Mouse (Mus musculus) hindbrain, embryonic 12.5 days (tissue): ENCODE measurements around the gene Usp19. TPM values are rescaled to one million over a fixed set of nuclear protein-coding genes. Genes with fewer than 3 reads are reported as not detected.

Source experiments
- ATAC-seq: fragments of 200-750 bp; cut with Nextera tagmentation; 2 replicates; pipeline ENCODE4 v1.8.0; 2017; ENCODE audit warnings: moderate TSS enrichment; ENCODE audit not compliant: low FRiP score
- H3K27ac ChIP-seq: fragments of 300-500 bp; sonication (generic); 2 replicates; pipeline ENCODE4 v1.5.1; 2016; ENCODE audit warnings: mild to moderate bottlenecking
- H3K27me3 ChIP-seq: fragments of 300-500 bp; sonication (generic); 2 replicates; pipeline ENCODE4 v1.6.1; 2016; ENCODE audit warnings: mild to moderate bottlenecking
- H3K36me3 ChIP-seq: fragments of 300-500 bp; sonication (generic); 2 replicates; pipeline ENCODE4 v1.6.1; 2016; ENCODE audit warnings: mild to moderate bottlenecking
- H3K4me1 ChIP-seq: fragments of 300-500 bp; sonication (generic); 2 replicates; pipeline ENCODE4 v1.6.1; 2016
- H3K4me2 ChIP-seq: fragments of 300-500 bp; sonication (generic); replicated peaks from 2 replicates; pipeline ENCODE4 v1.6.1; 2016; ENCODE audit warnings: mild to moderate bottlenecking
- H3K4me3 ChIP-seq: fragments of 300-500 bp; sonication (generic); 2 replicates; pipeline ENCODE4 v1.5.1; 2016; ENCODE audit warnings: mild to moderate bottlenecking
- H3K9ac ChIP-seq: fragments of 300-500 bp; sonication (generic); 2 replicates; pipeline ENCODE4 v1.6.1; 2016; ENCODE audit warnings: mild to moderate bottlenecking, moderate library complexity
- H3K9me3 ChIP-seq: fragments of 300-500 bp; sonication (generic); replicated peaks from 2 replicates; pipeline ENCODE4 v1.6.1; 2016; ENCODE audit warnings: mild to moderate bottlenecking
- WGBS: fragments of 180-500 bp; shearing (Covaris S2); methylation state at CpG from one replicate; pipeline ENCODE4 v1.1.7; 2016; 5-methylcytosine and 5-hydroxymethylcytosine counted together
- polyA plus RNA-seq: library from polyadenylated mRNA; unstranded; fragments of >200 nt; fragmentation: Nextera tagmentation; extraction: Ambion mirVana; gene quantifications from 2 replicates; pipeline ENCODE4 v1.2.1, GENCODE M21; 2016

Usp19 gene
- polyA plus RNA-seq, 1 experiment from 2014 or later = 112 TPM

DNA sequence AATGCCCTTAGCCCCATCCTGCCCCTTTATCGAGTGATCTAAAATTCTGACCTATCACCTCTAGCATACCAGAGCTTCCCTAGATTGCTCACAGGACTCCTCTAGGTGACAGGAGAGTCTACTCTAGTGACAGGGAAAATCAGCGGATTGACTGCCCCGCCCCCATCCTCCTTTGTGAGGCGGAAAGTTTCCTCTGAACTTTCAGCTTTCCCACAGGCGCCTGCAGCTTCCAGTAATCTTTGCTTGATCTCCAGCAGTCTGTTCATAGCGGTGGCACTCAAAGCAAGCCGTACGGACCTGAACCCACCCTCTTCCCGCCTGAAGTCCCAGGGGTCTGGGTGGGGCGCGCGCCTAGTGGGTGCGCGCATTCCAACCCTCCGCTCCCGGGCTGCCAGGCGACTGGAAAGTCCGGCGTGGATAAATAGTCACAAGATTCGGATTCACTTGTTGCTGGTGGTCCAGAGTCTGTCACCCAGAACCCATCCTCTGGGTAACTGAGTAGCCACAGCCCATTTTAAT is 11.7 kb upstream of the Usp19 start:
- Histone ChIP-seq H3K9ac (0 out of 2 replicates have a peak overlapping the region, but pooled peaks have one; percentile 41), H3K36me3 (0 out of 2 replicates have a peak, but pooled peaks cover 6% of the 10 kb centered on the region), H3K27me3 (no peaks in the 10 kb centered on the region), H3K4me2 (peak overlapping the region; percentile 60), H3K27ac (peak overlapping the region; percentile 70), H3K4me1 (peaks cover 22% of the 10 kb centered on the region), H3K4me3 (peak overlapping the region; percentile 34), H3K9me3 (no peaks in the 10 kb centered on the region)
- peak; percentile 60 for ATAC-seq
- WGBS = under 1% methylated on average over 20 of the region's 20 CpGs

DNA sequence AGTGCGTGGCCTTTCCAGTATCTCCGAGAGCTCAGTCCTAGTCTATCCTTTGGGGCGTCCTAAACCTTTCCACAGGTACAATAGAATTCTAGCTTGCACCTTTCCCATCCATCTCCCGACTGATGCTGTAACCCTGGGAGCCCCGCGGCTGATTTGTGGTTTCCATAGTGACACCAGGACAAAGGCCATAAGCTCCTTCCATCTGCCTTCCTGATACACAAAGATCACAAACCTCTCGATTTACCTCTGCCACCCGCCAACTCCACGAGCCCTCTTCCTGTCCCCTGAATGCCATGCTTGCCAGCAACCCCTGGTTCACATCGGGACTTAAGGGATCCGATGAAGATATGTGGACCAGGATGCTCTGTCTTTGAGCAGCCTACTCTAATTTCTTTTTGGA is 11.2 kb upstream of the Usp19 start:
- no peak overlapping the region for H3K27ac ChIP-seq
- H3K4me2 ChIP-seq = peak overlapping the region; percentile 60
- H3K4me3 ChIP-seq = peak overlapping the region; percentile 34
- no peaks in the 10 kb centered on the region for H3K9me3 ChIP-seq
- no peaks in the 10 kb centered on the region for H3K27me3 ChIP-seq
- peaks cover 22% of the 10 kb centered on the region for H3K4me1 ChIP-seq
- peaks cover 11% of the 10 kb centered on the region for H3K36me3 ChIP-seq
- 34% methylated on average over 11 of the region's 11 CpGs for WGBS
- peak; percentile 35 for ATAC-seq
- H3K9ac ChIP-seq = no peak overlapping the region

DNA sequence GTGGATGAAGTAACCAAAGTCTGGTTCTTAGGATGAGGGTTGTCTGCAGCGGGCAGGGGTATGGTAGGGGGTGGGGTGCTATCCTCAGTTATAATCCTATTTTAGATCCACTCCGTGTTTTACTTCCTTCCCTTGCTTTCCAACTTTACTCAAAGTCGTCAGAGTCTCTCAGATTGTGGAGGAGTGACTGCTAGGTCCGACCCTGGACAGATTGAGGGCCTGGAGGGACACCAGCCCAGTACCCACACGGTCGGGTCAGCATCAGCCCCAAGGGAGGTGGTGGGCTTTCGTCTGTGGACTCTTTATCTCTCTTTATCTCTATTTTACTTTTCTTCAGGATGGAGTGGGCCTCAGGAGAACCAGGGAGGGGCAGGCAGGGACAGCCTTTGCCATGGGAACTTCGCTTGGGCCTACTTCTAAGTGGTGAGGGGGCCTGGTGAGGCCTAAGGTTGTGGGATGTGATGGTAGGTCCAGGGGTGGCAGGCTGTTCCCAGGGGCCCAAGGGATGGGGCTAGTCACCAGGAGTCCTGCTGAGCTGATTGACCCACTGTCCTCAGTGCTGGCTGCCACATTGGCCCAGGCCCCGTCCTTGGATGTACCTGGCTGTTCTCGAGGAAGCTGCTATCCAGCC is 10.6 kb upstream of the Usp19 start, which contains the start of gene Lamb2:
TSS of gene Lamb2 (plus strand) at position 16 of the 631 bp plus-strand sequence.
- H3K9me3 ChIP-seq = no peaks in the 10 kb centered on the region
- peak within 1 kb of the TSS; percentile 34 for H3K4me3 ChIP-seq
- peak within 1 kb of the TSS; percentile 69 for H3K9ac ChIP-seq
- peaks cover 22% of the 10 kb centered on the region for H3K4me1 ChIP-seq
- 14% methylated on average over 10 of the region's 10 CpGs for WGBS
- peaks cover 14% of the 10 kb centered on the region for H3K36me3 ChIP-seq
- H3K27me3 ChIP-seq = no peaks in the 10 kb centered on the region
- ATAC-seq = peak; percentile 35; the same call in 1 of the 2 replicates
- H3K27ac ChIP-seq = peak within 1 kb of the TSS; percentile 70
- H3K4me2 ChIP-seq = peak within 1 kb of the TSS; percentile 60

DNA sequence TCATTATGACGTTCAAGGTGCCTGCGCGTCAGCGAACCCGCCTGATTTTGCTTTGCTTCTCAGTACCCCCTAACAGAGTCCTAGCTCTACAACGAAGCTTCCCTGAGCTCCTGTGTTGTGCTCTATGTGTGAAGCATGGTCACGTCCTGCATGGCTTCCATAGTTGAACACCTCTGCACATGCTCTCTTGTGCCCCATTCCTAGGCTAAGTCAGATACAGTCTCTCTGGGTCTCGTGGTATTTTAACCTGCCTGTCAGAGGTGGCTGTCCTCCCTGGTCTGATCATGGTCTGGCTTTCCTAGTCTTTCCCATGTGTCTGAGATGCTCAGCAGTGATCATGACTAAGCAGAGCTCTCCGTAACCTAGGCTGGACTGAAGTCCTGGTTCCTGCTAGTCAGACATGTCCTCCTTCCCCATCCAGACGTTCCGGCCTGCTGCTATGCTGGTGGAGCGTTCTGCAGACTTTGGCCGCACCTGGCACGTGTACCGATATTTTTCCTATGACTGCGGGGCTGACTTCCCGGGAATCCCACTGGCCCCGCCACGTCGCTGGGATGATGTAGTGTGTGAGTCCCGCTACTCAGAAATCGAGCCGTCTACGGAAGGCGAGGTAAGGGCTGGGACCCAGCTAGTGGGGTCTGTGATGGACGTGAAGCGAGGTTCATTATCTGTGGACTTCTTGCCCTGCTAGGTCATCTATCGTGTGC is 9.4 kb upstream of the Usp19 start:
- no peak overlapping the region for H3K27ac ChIP-seq
- peaks cover 24% of the 10 kb centered on the region for H3K36me3 ChIP-seq
- 93% methylated on average over 28 of the region's 28 CpGs for WGBS
- peak overlapping the region; percentile 60; the same call in 1 of the 2 replicates for H3K4me2 ChIP-seq
- H3K9ac ChIP-seq = no peak overlapping the region
- H3K4me1 ChIP-seq = peaks cover 22% of the 10 kb centered on the region
- H3K27me3 ChIP-seq = no peaks in the 10 kb centered on the region
- no peaks in the 10 kb centered on the region for H3K9me3 ChIP-seq
- no peak for ATAC-seq
- H3K4me3 ChIP-seq = no peak overlapping the region

GRCm38 (mm10) chr9:108481520-108482210 is 8.7 kb upstream of the Usp19 start:
- Histone ChIP-seq H3K4me2 (no peak overlapping the region), H3K27me3 (no peaks in the 10 kb centered on the region), H3K4me3 (no peak overlapping the region), H3K27ac (no peak overlapping the region), H3K36me3 (peaks cover 31% of the 10 kb centered on the region), H3K4me1 (peaks cover 22% of the 10 kb centered on the region), H3K9me3 (no peaks in the 10 kb centered on the region), H3K9ac (no peak overlapping the region)
- no peak for ATAC-seq
- WGBS = 93% methylated on average over 19 of the region's 19 CpGs

DNA sequence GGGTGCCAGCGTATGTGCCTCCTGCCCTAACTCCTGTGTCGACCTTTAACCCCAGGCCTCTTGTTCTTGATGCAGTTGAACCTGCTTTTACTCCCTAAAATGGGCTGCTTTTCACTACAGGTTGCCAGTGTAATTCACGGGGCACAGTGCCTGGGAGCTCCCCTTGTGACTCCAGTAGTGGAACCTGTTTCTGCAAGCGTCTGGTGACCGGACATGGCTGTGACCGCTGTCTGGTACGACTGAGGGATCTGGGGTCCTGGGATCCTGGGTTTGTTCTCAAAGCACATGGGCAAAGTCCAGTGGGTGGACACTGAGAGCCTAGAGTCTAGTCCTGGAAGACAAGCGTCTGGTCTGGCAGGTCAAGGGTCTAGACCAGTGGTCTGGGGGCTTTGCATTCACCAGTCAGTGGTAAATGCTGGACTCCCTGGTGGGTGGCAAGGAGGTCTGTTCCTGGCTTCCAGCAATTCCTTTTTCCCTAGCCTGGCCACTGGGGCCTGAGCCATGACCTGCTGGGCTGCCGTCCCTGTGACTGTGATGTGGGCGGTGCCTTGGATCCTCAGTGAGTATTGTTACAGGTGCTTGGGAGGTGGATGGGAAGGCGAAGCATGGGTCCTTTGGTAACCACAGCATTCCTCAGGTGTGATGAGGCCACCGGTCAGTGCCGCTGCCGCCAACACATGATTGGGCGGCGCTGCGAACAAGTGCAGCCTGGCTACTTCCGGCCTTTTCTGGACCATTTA is 7.2 kb upstream of the Usp19 start:
- Histone ChIP-seq H3K27me3 (no peaks in the 10 kb centered on the region), H3K4me2 (no peak overlapping the region), H3K9me3 (no peaks in the 10 kb centered on the region), H3K36me3 (peaks cover 44% of the 10 kb centered on the region), H3K4me3 (no peak overlapping the region), H3K27ac (no peak overlapping the region), H3K9ac (no peak overlapping the region), H3K4me1 (peaks cover 22% of the 10 kb centered on the region)
- WGBS = 92% methylated on average over 18 of the region's 18 CpGs
- ATAC-seq = no peak

- H3K9me3 ChIP-seq = no peaks in the 10 kb centered on the region
- no peaks in the 10 kb centered on the region for H3K27me3 ChIP-seq
- no peak overlapping the region for H3K9ac ChIP-seq
- 95% methylated on average over 15 of the region's 15 CpGs for WGBS
- H3K4me1 ChIP-seq = peaks cover 16% of the 10 kb centered on the region
- H3K36me3 ChIP-seq = peaks cover 52% of the 10 kb centered on the region
- H3K4me3 ChIP-seq = no peak overlapping the region
- ATAC-seq = no peak
- no peak overlapping the region for H3K27ac ChIP-seq
- no peak overlapping the region for H3K4me2 ChIP-seq
Observed at GRCm38 (mm10) chr9:108484021-108484420, 6.4 kb upstream of the Usp19 start.

- H3K9me3 ChIP-seq = no peaks in the 10 kb centered on the region
- H3K4me2 ChIP-seq = no peak overlapping the region
- H3K9ac ChIP-seq = no peak overlapping the region
- 94% methylated on average over 19 of the region's 19 CpGs for WGBS
- H3K4me3 ChIP-seq = no peak overlapping the region
- H3K4me1 ChIP-seq = peaks cover 12% of the 10 kb centered on the region
- ATAC-seq = no peak
- peaks cover 54% of the 10 kb centered on the region for H3K36me3 ChIP-seq
- H3K27ac ChIP-seq = no peak overlapping the region
- H3K27me3 ChIP-seq = no peaks in the 10 kb centered on the region
Observed at GRCm38 (mm10) chr9:108485301-108485875, 5.0 kb upstream of the Usp19 start.

GRCm38 (mm10) chr9:108486973-108487530 is 3.4 kb upstream of the Usp19 start:
- Histone ChIP-seq H3K4me1 (peaks cover 19% of the 10 kb centered on the region), H3K9ac (no peak overlapping the region), H3K27me3 (no peaks in the 10 kb centered on the region), H3K27ac (no peak overlapping the region), H3K9me3 (no peaks in the 10 kb centered on the region), H3K36me3 (peaks cover 54% of the 10 kb centered on the region), H3K4me2 (no peak overlapping the region), H3K4me3 (no peak overlapping the region)
- WGBS = 93% methylated on average over 8 of the region's 8 CpGs
- no peak for ATAC-seq

DNA sequence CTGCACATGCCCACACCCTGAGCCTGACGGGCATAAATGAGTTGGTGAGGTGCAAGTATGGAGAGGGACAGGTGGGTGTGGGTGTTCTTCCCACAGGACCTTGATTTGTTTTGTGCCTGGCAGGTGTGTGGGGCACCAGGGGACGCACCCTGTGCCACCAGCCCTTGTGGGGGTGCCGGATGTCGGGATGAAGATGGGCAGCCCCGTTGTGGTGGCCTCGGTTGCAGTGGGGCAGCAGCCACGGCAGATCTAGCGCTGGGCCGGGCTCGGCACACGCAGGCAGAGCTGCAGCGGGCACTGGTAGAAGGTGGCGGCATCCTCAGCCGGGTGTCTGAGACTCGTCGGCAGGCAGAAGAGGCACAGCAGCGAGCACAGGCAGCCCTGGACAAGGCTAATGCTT is 2.0 kb upstream of the Usp19 start:
- peaks cover 60% of the 10 kb centered on the region for H3K36me3 ChIP-seq
- no peak for ATAC-seq
- H3K4me2 ChIP-seq = no peak overlapping the region
- H3K9ac ChIP-seq = no peak overlapping the region
- no peak overlapping the region for H3K4me3 ChIP-seq
- WGBS = 97% methylated on average over 17 of the region's 17 CpGs
- H3K27me3 ChIP-seq = no peaks in the 10 kb centered on the region
- H3K9me3 ChIP-seq = no peaks in the 10 kb centered on the region
- H3K27ac ChIP-seq = no peak overlapping the region
- H3K4me1 ChIP-seq = peaks cover 25% of the 10 kb centered on the region

DNA sequence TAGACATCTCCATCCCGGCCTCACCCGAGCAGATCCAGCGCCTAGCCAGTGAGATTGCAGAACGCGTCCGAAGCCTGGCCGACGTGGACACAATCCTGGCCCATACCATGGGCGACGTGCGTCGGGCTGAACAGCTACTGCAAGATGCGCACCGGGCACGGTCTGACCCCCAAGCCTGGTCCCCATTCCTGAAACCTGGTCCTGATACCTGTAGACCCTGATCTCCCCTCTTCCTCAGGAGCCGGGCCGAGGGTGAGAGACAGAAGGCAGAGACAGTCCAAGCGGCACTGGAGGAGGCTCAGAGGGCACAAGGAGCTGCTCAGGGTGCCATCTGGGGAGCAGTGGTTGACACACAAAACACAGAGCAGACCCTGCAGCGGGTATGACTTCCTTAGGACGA is 1.2 kb upstream of the Usp19 start:
- Histone ChIP-seq H3K4me3 (no peak overlapping the region), H3K36me3 (peaks cover 62% of the 10 kb centered on the region), H3K4me1 (peaks cover 25% of the 10 kb centered on the region), H3K9ac (no peak overlapping the region), H3K4me2 (no peak overlapping the region), H3K27me3 (no peaks in the 10 kb centered on the region), H3K27ac (peak overlapping the region; percentile 95; the same call in 1 of the 2 replicates), H3K9me3 (no peaks in the 10 kb centered on the region)
- WGBS = 95% methylated on average over 20 of the region's 20 CpGs
- ATAC-seq = no peak
